Mouse (Mus musculus): Measurements from ENCODE around the gene Grin2d. TPM values are rescaled to one million over a fixed set of nuclear protein-coding genes. Genes with fewer than 3 reads are reported as not detected.
A peak's percentile ranks its signal among the peaks of the same experiment; 100 is the strongest.

The Grin2d gene
- polyA plus RNA-seq, 1 experiment from 2014 or later = 1.5 TPM

GRCm38 (mm10) chr7:45794971-45795370, 83.2 kb downstream of the Grin2d start:
- WGBS = 93% methylated on average over 29 of the region's 29 CpGs
- peaks cover under 1% of the 10 kb centered on the region; the same call in 1 of the 2 replicates for H3K9me3 ChIP-seq (ENCODE audit: control insufficient read depth, low read length)
- H3K36me3 ChIP-seq (ENCODE audit: control insufficient read depth, insufficient read depth) = peaks cover 28% of the 10 kb centered on the region
- no peak overlapping the region for H3K27ac ChIP-seq (ENCODE audit: low read length)
- H3K4me2 ChIP-seq (ENCODE audit: low read length) = no peak overlapping the region
- no peak for ATAC-seq
- H3K4me3 ChIP-seq (replicated peaks; ENCODE audit: low read length) = no peak overlapping the region
- no peaks in the 10 kb centered on the region for H3K27me3 ChIP-seq (replicated peaks; ENCODE audit: control insufficient read depth, insufficient read depth, low read length)
- H3K4me1 ChIP-seq (replicated peaks; ENCODE audit: control insufficient read depth, insufficient read depth, low read length) = peaks cover 18% of the 10 kb centered on the region
- no peak overlapping the region for H3K9ac ChIP-seq (replicated peaks; ENCODE audit: low read depth, low read length)

- H3K4me1 ChIP-seq (replicated peaks; ENCODE audit: control insufficient read depth, insufficient read depth, low read length) = peaks cover 18% of the 10 kb centered on the region
- 88% methylated on average over 28 of the region's 44 CpGs for WGBS
- no peaks in the 10 kb centered on the region for H3K27me3 ChIP-seq (replicated peaks; ENCODE audit: control insufficient read depth, insufficient read depth, low read length)
- peaks cover 37% of the 10 kb centered on the region for H3K36me3 ChIP-seq (ENCODE audit: control insufficient read depth, insufficient read depth)
- ATAC-seq = no peak
- H3K4me3 ChIP-seq (replicated peaks; ENCODE audit: low read length) = no peak overlapping the region
- H3K27ac ChIP-seq (ENCODE audit: low read length) = no peak overlapping the region
- no peak overlapping the region for H3K9ac ChIP-seq (replicated peaks; ENCODE audit: low read depth, low read length)
- no peak overlapping the region for H3K4me2 ChIP-seq (ENCODE audit: low read length)
- H3K9me3 ChIP-seq (ENCODE audit: control insufficient read depth, low read length) = peaks cover 3% of the 10 kb centered on the region; the same call in 1 of the 2 replicates
Measured at GRCm38 (mm10) chr7:45793969-45794585, 84.1 kb downstream of the Grin2d start.

- no peaks in the 10 kb centered on the region for H3K27me3 ChIP-seq (replicated peaks; ENCODE audit: control insufficient read depth, insufficient read depth, low read length)
- ATAC-seq = no peak
- H3K9ac ChIP-seq (replicated peaks; ENCODE audit: low read depth, low read length) = no peak overlapping the region
- peaks cover 3% of the 10 kb centered on the region; the same call in 1 of the 2 replicates for H3K9me3 ChIP-seq (ENCODE audit: control insufficient read depth, low read length)
- H3K4me2 ChIP-seq (ENCODE audit: low read length) = no peak overlapping the region
- H3K4me3 ChIP-seq (replicated peaks; ENCODE audit: low read length) = no peak overlapping the region
- WGBS = 89% methylated on average over 24 of the region's 24 CpGs
- peaks cover 14% of the 10 kb centered on the region for H3K4me1 ChIP-seq (replicated peaks; ENCODE audit: control insufficient read depth, insufficient read depth, low read length)
- no peak overlapping the region for H3K27ac ChIP-seq (ENCODE audit: low read length)
- H3K36me3 ChIP-seq (ENCODE audit: control insufficient read depth, insufficient read depth) = peaks cover 45% of the 10 kb centered on the region
Measured at GRCm38 (mm10) chr7:45793240-45793639, 84.9 kb downstream of the Grin2d start.

GRCm38 (mm10) chr7:45791756-45792490, 86.3 kb downstream of the Grin2d start:
- 81% methylated on average over 17 of the region's 17 CpGs for WGBS
- ATAC-seq = 0 out of 2 replicates have a peak, but pooled peaks have one; percentile 20

GRCm38 (mm10) chr7:45790721-45791120, 87.5 kb downstream of the Grin2d start:
- 89% methylated on average over 6 of the region's 6 CpGs for WGBS
- no peak for ATAC-seq

More at GRCm38 (mm10) chr7:45791756-45792490, 86.3 kb downstream of the Grin2d start:
- H3K27ac ChIP-seq (ENCODE audit: low read length) = no peak overlapping the region
- no peak overlapping the region for H3K9ac ChIP-seq (replicated peaks; ENCODE audit: low read depth, low read length)
- H3K36me3 ChIP-seq (ENCODE audit: control insufficient read depth, insufficient read depth) = peaks cover 50% of the 10 kb centered on the region
- H3K4me2 ChIP-seq (ENCODE audit: low read length) = no peak overlapping the region
- H3K4me3 ChIP-seq (replicated peaks; ENCODE audit: low read length) = no peak overlapping the region
- peaks cover 10% of the 10 kb centered on the region for H3K4me1 ChIP-seq (replicated peaks; ENCODE audit: control insufficient read depth, insufficient read depth, low read length)
- H3K27me3 ChIP-seq (replicated peaks; ENCODE audit: control insufficient read depth, insufficient read depth, low read length) = no peaks in the 10 kb centered on the region
- peaks cover 3% of the 10 kb centered on the region; the same call in 1 of the 2 replicates for H3K9me3 ChIP-seq (ENCODE audit: control insufficient read depth, low read length)

GRCm38 (mm10) chr7:45787642-45788041, 90.5 kb downstream of the Grin2d start:
- 90% methylated on average over 22 of the region's 22 CpGs for WGBS
- Histone ChIP-seq H3K4me3 (replicated peaks; ENCODE audit: low read length) (no peak overlapping the region), H3K9me3 (ENCODE audit: control insufficient read depth, low read length) (peaks cover 3% of the 10 kb centered on the region; the same call in 1 of the 2 replicates), H3K9ac (replicated peaks; ENCODE audit: low read depth, low read length) (no peak overlapping the region), H3K27ac (ENCODE audit: low read length) (no peak overlapping the region), H3K36me3 (ENCODE audit: control insufficient read depth, insufficient read depth) (peaks cover 31% of the 10 kb centered on the region), H3K4me2 (ENCODE audit: low read length) (no peak overlapping the region), H3K4me1 (replicated peaks; ENCODE audit: control insufficient read depth, insufficient read depth, low read length) (peaks cover 21% of the 10 kb centered on the region), H3K27me3 (replicated peaks; ENCODE audit: control insufficient read depth, insufficient read depth, low read length) (no peaks in the 10 kb centered on the region)
- ATAC-seq = no peak

More at GRCm38 (mm10) chr7:45790721-45791120, 87.5 kb downstream of the Grin2d start:
- Histone ChIP-seq H3K27ac (ENCODE audit: low read length) (no peak overlapping the region), H3K9ac (replicated peaks; ENCODE audit: low read depth, low read length) (no peak overlapping the region), H3K27me3 (replicated peaks; ENCODE audit: control insufficient read depth, insufficient read depth, low read length) (no peaks in the 10 kb centered on the region), H3K36me3 (ENCODE audit: control insufficient read depth, insufficient read depth) (peaks cover 47% of the 10 kb centered on the region), H3K4me2 (ENCODE audit: low read length) (no peak overlapping the region), H3K4me1 (replicated peaks; ENCODE audit: control insufficient read depth, insufficient read depth, low read length) (peaks cover 18% of the 10 kb centered on the region), H3K9me3 (ENCODE audit: control insufficient read depth, low read length) (peaks cover 3% of the 10 kb centered on the region; the same call in 1 of the 2 replicates), H3K4me3 (replicated peaks; ENCODE audit: low read length) (no peak overlapping the region)

- 0 out of 2 replicates have a peak, but pooled peaks have one; percentile 7 for ATAC-seq
- H3K27me3 ChIP-seq (replicated peaks; ENCODE audit: control insufficient read depth, insufficient read depth, low read length) = no peaks in the 10 kb centered on the region
- peak overlapping the region; percentile 95 for H3K4me3 ChIP-seq (replicated peaks; ENCODE audit: low read length)
- peaks cover 21% of the 10 kb centered on the region for H3K4me1 ChIP-seq (replicated peaks; ENCODE audit: control insufficient read depth, insufficient read depth, low read length)
- peak overlapping the region; percentile 93 for H3K4me2 ChIP-seq (ENCODE audit: low read length)
- peaks cover 3% of the 10 kb centered on the region; the same call in 1 of the 2 replicates for H3K9me3 ChIP-seq (ENCODE audit: control insufficient read depth, low read length)
- H3K9ac ChIP-seq (replicated peaks; ENCODE audit: low read depth, low read length) = peak overlapping the region; percentile 92
- peaks cover 26% of the 10 kb centered on the region for H3K36me3 ChIP-seq (ENCODE audit: control insufficient read depth, insufficient read depth)
- H3K27ac ChIP-seq (ENCODE audit: low read length) = no peak overlapping the region; the same call in 1 of the 2 replicates
- 12% methylated on average over 17 of the region's 17 CpGs for WGBS
Measured at GRCm38 (mm10) chr7:45786661-45787413, 91.3 kb downstream of the Grin2d start.

- peak overlapping the region; percentile 95 for H3K4me3 ChIP-seq (replicated peaks; ENCODE audit: low read length)
- H3K9me3 ChIP-seq (ENCODE audit: control insufficient read depth, low read length) = peaks cover 3% of the 10 kb centered on the region; the same call in 1 of the 2 replicates
- H3K4me1 ChIP-seq (replicated peaks; ENCODE audit: control insufficient read depth, insufficient read depth, low read length) = peaks cover 21% of the 10 kb centered on the region
- H3K27ac ChIP-seq (ENCODE audit: low read length) = peak overlapping the region; percentile 90
- WGBS = under 1% methylated on average over 14 of the region's 14 CpGs
- ATAC-seq = peak; percentile 39
- H3K27me3 ChIP-seq (replicated peaks; ENCODE audit: control insufficient read depth, insufficient read depth, low read length) = no peaks in the 10 kb centered on the region
- peak overlapping the region; percentile 92 for H3K9ac ChIP-seq (replicated peaks; ENCODE audit: low read depth, low read length)
- H3K4me2 ChIP-seq (ENCODE audit: low read length) = peak overlapping the region; percentile 93
- H3K36me3 ChIP-seq (ENCODE audit: control insufficient read depth, insufficient read depth) = peaks cover 26% of the 10 kb centered on the region
Measured at GRCm38 (mm10) chr7:45786136-45786578, 92.0 kb downstream of the Grin2d start.
